Mouse (Mus musculus) heart, embryonic 11.5 days (tissue): ENCODE data around the gene Slc26a10. TPM values are rescaled to one million over a fixed set of nuclear protein-coding genes. Genes with fewer than 3 reads are reported as not detected.

Experiments
- ATAC-seq: fragments of 200-750 bp; cut with Nextera tagmentation; replicated peaks from 2 replicates; pipeline ENCODE4 v1.8.0; 2017; ENCODE audit warnings: moderate library complexity; ENCODE audit not compliant: insufficient number of reproducible peaks, low FRiP score, low TSS enrichment
- H3K27ac ChIP-seq: fragments of 300-500 bp; sonication (generic); 2 replicates; pipeline ENCODE4 v1.5.1; 2014; ENCODE audit warnings: mild to moderate bottlenecking, low read depth, low read length
- H3K27me3 ChIP-seq: fragments of 300-500 bp; sonication (generic); 2 replicates; pipeline ENCODE4 v1.6.1; 2014; ENCODE audit warnings: mild to moderate bottlenecking, low read length, mixed read lengths; ENCODE audit not compliant: control insufficient read depth, insufficient read depth
- H3K36me3 ChIP-seq: fragments of 300-500 bp; sonication (generic); 2 replicates; pipeline ENCODE4 v1.6.1; 2014; ENCODE audit warnings: mild to moderate bottlenecking, low read length, moderate library complexity, mixed read lengths; ENCODE audit not compliant: control insufficient read depth, insufficient read depth
- H3K4me1 ChIP-seq: fragments of 300-500 bp; sonication (generic); 2 replicates; pipeline ENCODE4 v1.6.1; 2014; ENCODE audit warnings: low read length; ENCODE audit not compliant: control insufficient read depth, insufficient read depth
- H3K4me2 ChIP-seq: fragments of 300-500 bp; sonication (generic); 2 replicates; pipeline ENCODE4 v1.6.1; 2014; ENCODE audit warnings: mild to moderate bottlenecking, moderate library complexity
- H3K4me3 ChIP-seq: fragments of 300-500 bp; sonication (generic); 2 replicates; pipeline ENCODE4 v1.5.1; 2014; ENCODE audit warnings: low read depth, low read length
- H3K9ac ChIP-seq: fragments of 300-500 bp; sonication (generic); 2 replicates; pipeline ENCODE4 v1.6.1; 2014; ENCODE audit warnings: mild to moderate bottlenecking, low read depth, low read length, moderate library complexity
- H3K9me3 ChIP-seq: fragments of 300-500 bp; sonication (generic); replicated peaks from 2 replicates; pipeline ENCODE4 v1.6.1; 2016; ENCODE audit warnings: low read length; ENCODE audit not compliant: control insufficient read depth
- WGBS: fragments of 180-500 bp; shearing (Covaris S2); extraction: QIAGEN DNeasy Blood & Tissue Kit; methylation state at CpG from one replicate; pipeline ENCODE4 v1.1.7; 2014; ENCODE audit not compliant: insufficient replicate concordance; 5-methylcytosine and 5-hydroxymethylcytosine counted together
- polyA plus RNA-seq: library from polyadenylated mRNA; unstranded; fragments of >200 nt; fragmentation: Nextera tagmentation; extraction: Ambion mirVana; gene quantifications from 2 replicates; pipeline ENCODE4 v1.2.1, GENCODE M21; 2014

Slc26a10 gene
- polyA plus RNA-seq, 1 experiment from 2014 or later = 8.4 TPM

- no peak for ATAC-seq
- Histone ChIP-seq H3K4me2 (peak overlapping the region; percentile 46), H3K36me3 (peaks cover 5% of the 10 kb centered on the region; the same call in 1 of the 2 replicates), H3K9me3 (no peaks in the 10 kb centered on the region), H3K27me3 (peaks cover 41% of the 10 kb centered on the region), H3K9ac (no peak overlapping the region), H3K4me3 (0 out of 2 replicates have a peak overlapping the region, but pooled peaks have one; percentile 6), H3K27ac (no peak overlapping the region), H3K4me1 (peaks cover 17% of the 10 kb centered on the region)
- WGBS = 16% methylated on average over 20 of the region's 20 CpGs
Observed at GRCm38 (mm10) chr10:127183759-127184158, 3.3 kb upstream of the Slc26a10 start.

- no peak for ATAC-seq
- Histone ChIP-seq H3K4me3 (no peak overlapping the region), H3K4me1 (peaks cover 22% of the 10 kb centered on the region), H3K9me3 (no peaks in the 10 kb centered on the region), H3K27ac (no peak overlapping the region), H3K9ac (no peak overlapping the region), H3K27me3 (peaks cover 51% of the 10 kb centered on the region), H3K4me2 (peak overlapping the region; percentile 14; the same call in 1 of the 2 replicates), H3K36me3 (peaks cover 5% of the 10 kb centered on the region; the same call in 1 of the 2 replicates)
- 85% methylated on average over 4 of the region's 4 CpGs for WGBS
Observed at GRCm38 (mm10) chr10:127182624-127183023, 2.2 kb upstream of the Slc26a10 start.

GRCm38 (mm10) chr10:127181566-127181965 is 1.1 kb upstream of the Slc26a10 start:
- Histone ChIP-seq H3K27ac (no peak overlapping the region), H3K4me3 (no peak overlapping the region), H3K4me2 (no peak overlapping the region), H3K9ac (no peak overlapping the region), H3K9me3 (no peaks in the 10 kb centered on the region), H3K36me3 (0 out of 2 replicates have a peak, but pooled peaks cover 5% of the 10 kb centered on the region), H3K4me1 (peaks cover 25% of the 10 kb centered on the region), H3K27me3 (peaks cover 57% of the 10 kb centered on the region)
- ATAC-seq = no peak
- 60% methylated on average over 6 of the region's 6 CpGs for WGBS

GRCm38 (mm10) chr10:127180695-127181047 is 226 bp upstream of the Slc26a10 start:
- ATAC-seq = no peak
- 6% methylated on average over 3 of the region's 3 CpGs for WGBS
- H3K4me1 ChIP-seq = peaks cover 25% of the 10 kb centered on the region
- H3K9me3 ChIP-seq = no peaks in the 10 kb centered on the region
- no peak overlapping the region for H3K9ac ChIP-seq
- peak overlapping the region; percentile 24 for H3K4me3 ChIP-seq
- 0 out of 2 replicates have a peak, but pooled peaks cover 5% of the 10 kb centered on the region for H3K36me3 ChIP-seq
- peaks cover 64% of the 10 kb centered on the region for H3K27me3 ChIP-seq
- peak overlapping the region; percentile 58 for H3K4me2 ChIP-seq
- H3K27ac ChIP-seq = no peak overlapping the region

GRCm38 (mm10) chr10:127178286-127179027 is 2.0 kb downstream of the Slc26a10 start:
- no peak for ATAC-seq
- 0 out of 2 replicates have a peak, but pooled peaks cover 4% of the 10 kb centered on the region for H3K36me3 ChIP-seq
- no peak overlapping the region for H3K27ac ChIP-seq
- H3K4me2 ChIP-seq = peak overlapping the region; percentile 58
- peaks cover 66% of the 10 kb centered on the region for H3K27me3 ChIP-seq
- no peaks in the 10 kb centered on the region for H3K9me3 ChIP-seq
- 5% methylated on average over 41 of the region's 41 CpGs for WGBS
- H3K9ac ChIP-seq = peak overlapping the region; percentile 31; the same call in 1 of the 2 replicates
- peaks cover 22% of the 10 kb centered on the region for H3K4me1 ChIP-seq
- H3K4me3 ChIP-seq = peak overlapping the region; percentile 34

- H3K27me3 ChIP-seq = peaks cover 60% of the 10 kb centered on the region
- 2% methylated on average over 23 of the region's 23 CpGs for WGBS
- H3K36me3 ChIP-seq = no peaks in the 10 kb centered on the region
- peak overlapping the region; percentile 58 for H3K4me2 ChIP-seq
- no peak for ATAC-seq
- no peaks in the 10 kb centered on the region for H3K9me3 ChIP-seq
- peak overlapping the region; percentile 34 for H3K4me3 ChIP-seq
- no peak overlapping the region for H3K27ac ChIP-seq
- H3K4me1 ChIP-seq = peaks cover 22% of the 10 kb centered on the region
- peak overlapping the region; percentile 31; the same call in 1 of the 2 replicates for H3K9ac ChIP-seq
Observed at GRCm38 (mm10) chr10:127177719-127178118, 2.7 kb downstream of the Slc26a10 start.

- H3K4me2 ChIP-seq = peak overlapping the region; percentile 58
- no peaks in the 10 kb centered on the region for H3K36me3 ChIP-seq
- H3K27ac ChIP-seq = no peak overlapping the region
- 23% methylated on average over 9 of the region's 9 CpGs for WGBS
- H3K9ac ChIP-seq = no peak overlapping the region
- ATAC-seq = no peak
- peaks cover 22% of the 10 kb centered on the region for H3K4me1 ChIP-seq
- H3K27me3 ChIP-seq = peaks cover 57% of the 10 kb centered on the region
- peak overlapping the region; percentile 34; the same call in 1 of the 2 replicates for H3K4me3 ChIP-seq
- no peaks in the 10 kb centered on the region for H3K9me3 ChIP-seq
Observed at GRCm38 (mm10) chr10:127177235-127177634, 3.2 kb downstream of the Slc26a10 start.

- H3K9ac ChIP-seq = no peak overlapping the region
- no peak for ATAC-seq
- H3K36me3 ChIP-seq = no peaks in the 10 kb centered on the region
- H3K4me3 ChIP-seq = no peak overlapping the region
- 6% methylated on average over 7 of the region's 7 CpGs for WGBS
- H3K4me2 ChIP-seq = peak overlapping the region; percentile 20; the same call in 1 of the 2 replicates
- H3K4me1 ChIP-seq = peaks cover 22% of the 10 kb centered on the region
- H3K27ac ChIP-seq = no peak overlapping the region
- no peaks in the 10 kb centered on the region for H3K9me3 ChIP-seq
- H3K27me3 ChIP-seq = peaks cover 60% of the 10 kb centered on the region
Observed at GRCm38 (mm10) chr10:127176756-127177155, 3.7 kb downstream of the Slc26a10 start.
